Mouse (Mus musculus) midbrain, embryonic 13.5 days (tissue): ENCODE measurements around the gene Sall4. TPM values are rescaled to one million over a fixed set of nuclear protein-coding genes. Genes with fewer than 3 reads are reported as not detected.
"Not testable (repeated sequence)": the region's sequence is repeated elsewhere in the genome, so short reads cannot be mapped to it uniquely, and the experiment has no call there.

Experiments
- ATAC-seq: fragments of 200-750 bp; cut with Nextera tagmentation; 2 replicates; pipeline ENCODE4 v1.8.0; 2017; ENCODE audit warnings: mild to moderate bottlenecking, moderate TSS enrichment, moderate library complexity
- H3K27ac ChIP-seq: fragments of 300-500 bp; sonication (generic); 2 replicates; pipeline ENCODE4 v1.5.1; 2015; ENCODE audit warnings: inconsistent platforms, mild to moderate bottlenecking, moderate library complexity
- H3K27me3 ChIP-seq: fragments of 300-500 bp; sonication (generic); 2 replicates; pipeline ENCODE4 v1.6.1; 2015; ENCODE audit warnings: mild to moderate bottlenecking, inconsistent platforms
- H3K36me3 ChIP-seq: fragments of 300-500 bp; sonication (generic); 2 replicates; pipeline ENCODE4 v1.6.1; 2015; ENCODE audit warnings: mild to moderate bottlenecking, inconsistent platforms
- H3K4me1 ChIP-seq: fragments of 300-500 bp; sonication (generic); replicated peaks from 2 replicates; pipeline ENCODE4 v1.6.1; 2015; ENCODE audit warnings: inconsistent platforms
- H3K4me2 ChIP-seq: fragments of 300-500 bp; sonication (generic); replicated peaks from 2 replicates; pipeline ENCODE4 v1.6.1; 2015; ENCODE audit warnings: moderate library complexity, mild to moderate bottlenecking, inconsistent platforms
- H3K4me3 ChIP-seq: fragments of 300-500 bp; sonication (generic); replicated peaks from 2 replicates; pipeline ENCODE4 v1.5.1; 2015; ENCODE audit warnings: mild to moderate bottlenecking, inconsistent platforms
- H3K9ac ChIP-seq: fragments of 300-500 bp; sonication (generic); replicated peaks from 2 replicates; pipeline ENCODE4 v1.6.1; 2015; ENCODE audit warnings: mild to moderate bottlenecking, inconsistent platforms
- H3K9me3 ChIP-seq: fragments of 300-500 bp; sonication (generic); 2 replicates; pipeline ENCODE4 v1.6.1; 2016; ENCODE audit warnings: mild to moderate bottlenecking, inconsistent platforms
- WGBS: fragments of 180-500 bp; shearing (Covaris S2); methylation state at CpG from one replicate; pipeline ENCODE4 v1.1.7; 2015; 5-methylcytosine and 5-hydroxymethylcytosine counted together
- polyA plus RNA-seq: library from polyadenylated mRNA; unstranded; fragments of >200 nt; fragmentation: Nextera tagmentation; extraction: Ambion mirVana; gene quantifications from 2 replicates; pipeline ENCODE4 v1.2.1, GENCODE M21; 2015

Sall4 gene
- polyA plus RNA-seq, 1 experiment from 2014 or later = 2.2 TPM

GRCm38 (mm10) chr2:168776238-168776637 lies 8.5 kb upstream of the Sall4 start:
- no peak for ATAC-seq
- Histone ChIP-seq H3K27ac (no peak overlapping the region), H3K36me3 (no peaks in the 10 kb centered on the region), H3K4me3 (no peak overlapping the region), H3K9me3 (no peaks in the 10 kb centered on the region), H3K27me3 (0 out of 2 replicates have a peak, but pooled peaks cover 2% of the 10 kb centered on the region), H3K4me1 (peaks cover 12% of the 10 kb centered on the region), H3K9ac (no peak overlapping the region), H3K4me2 (no peak overlapping the region)
- WGBS = 85% methylated on average over 3 of the region's 3 CpGs

GRCm38 (mm10) chr2:168769259-168769658 lies 1.5 kb upstream of the Sall4 start:
- H3K9me3 ChIP-seq = no peaks in the 10 kb centered on the region
- 32% methylated on average over 8 of the region's 8 CpGs for WGBS
- H3K9ac ChIP-seq = no peak overlapping the region
- H3K4me3 ChIP-seq = no peak overlapping the region
- H3K36me3 ChIP-seq = no peaks in the 10 kb centered on the region
- no peak overlapping the region for H3K27ac ChIP-seq
- no peak for ATAC-seq
- peaks cover 32% of the 10 kb centered on the region for H3K27me3 ChIP-seq
- H3K4me2 ChIP-seq = no peak overlapping the region
- peaks cover 31% of the 10 kb centered on the region for H3K4me1 ChIP-seq

- peak overlapping the region; percentile 77 for H3K9ac ChIP-seq
- peaks cover 56% of the 10 kb centered on the region for H3K4me1 ChIP-seq
- WGBS = under 1% methylated on average over 51 of the region's 52 CpGs
- H3K4me2 ChIP-seq = peak overlapping the region; percentile 93
- H3K27ac ChIP-seq = peak overlapping the region; percentile 61
- peaks cover 37% of the 10 kb centered on the region for H3K27me3 ChIP-seq
- ATAC-seq = peak; percentile 87
- H3K9me3 ChIP-seq = no peaks in the 10 kb centered on the region
- H3K4me3 ChIP-seq = peak overlapping the region; percentile 52
- H3K36me3 ChIP-seq = no peaks in the 10 kb centered on the region
Measured at GRCm38 (mm10) chr2:168766538-168767361, 993 bp downstream of the Sall4 start.

GRCm38 (mm10) chr2:168765696-168766537 lies 1.8 kb downstream of the Sall4 start:
- Histone ChIP-seq H3K27ac (peak overlapping the region; percentile 67), H3K27me3 (peaks cover 37% of the 10 kb centered on the region)
- under 1% methylated on average over 64 of the region's 65 CpGs for WGBS

GRCm38 (mm10) chr2:168765065-168765681 lies 2.6 kb downstream of the Sall4 start:
- H3K27me3 ChIP-seq = peaks cover 37% of the 10 kb centered on the region
- no peaks in the 10 kb centered on the region for H3K9me3 ChIP-seq
- no peaks in the 10 kb centered on the region for H3K36me3 ChIP-seq
- ATAC-seq = peak; percentile 51
- WGBS = under 1% methylated on average over 32 of the region's 32 CpGs
- H3K4me3 ChIP-seq = peak overlapping the region; percentile 52
- peak overlapping the region; percentile 77 for H3K9ac ChIP-seq
- peak overlapping the region; percentile 93 for H3K4me2 ChIP-seq
- peaks cover 60% of the 10 kb centered on the region for H3K4me1 ChIP-seq
- H3K27ac ChIP-seq = peak overlapping the region; percentile 67

More at GRCm38 (mm10) chr2:168765696-168766537, 1.8 kb downstream of the Sall4 start:
- ATAC-seq = peak; percentile 16; the same call in 1 of the 2 replicates
- Histone ChIP-seq H3K36me3 (no peaks in the 10 kb centered on the region), H3K4me2 (peak overlapping the region; percentile 93), H3K9ac (peak overlapping the region; percentile 77), H3K9me3 (no peaks in the 10 kb centered on the region), H3K4me1 (peaks cover 60% of the 10 kb centered on the region), H3K4me3 (peak overlapping the region; percentile 52)

- no peaks in the 10 kb centered on the region for H3K36me3 ChIP-seq
- no peak for ATAC-seq
- H3K27me3 ChIP-seq = peaks cover 30% of the 10 kb centered on the region
- H3K4me1 ChIP-seq = peaks cover 60% of the 10 kb centered on the region
- H3K4me3 ChIP-seq = peak overlapping the region; percentile 52
- no peaks in the 10 kb centered on the region for H3K9me3 ChIP-seq
- WGBS = 6% methylated on average over 9 of the region's 9 CpGs
- no peak overlapping the region for H3K9ac ChIP-seq
- no peak overlapping the region for H3K27ac ChIP-seq
- peak overlapping the region; percentile 93 for H3K4me2 ChIP-seq
Measured at GRCm38 (mm10) chr2:168764460-168764867, 3.3 kb downstream of the Sall4 start.

GRCm38 (mm10) chr2:168763785-168764184 lies 4.0 kb downstream of the Sall4 start:
- Histone ChIP-seq H3K4me3 (peak overlapping the region; percentile 52), H3K9me3 (no peaks in the 10 kb centered on the region), H3K4me2 (peak overlapping the region; percentile 93), H3K27ac (no peak overlapping the region), H3K36me3 (no peaks in the 10 kb centered on the region), H3K9ac (no peak overlapping the region), H3K27me3 (peaks cover 23% of the 10 kb centered on the region), H3K4me1 (peaks cover 56% of the 10 kb centered on the region)
- WGBS = 5% methylated on average over 7 of the region's 7 CpGs
- no peak for ATAC-seq

- peak overlapping the region; percentile 52 for H3K4me3 ChIP-seq
- H3K27me3 ChIP-seq = peaks cover 10% of the 10 kb centered on the region; the same call in 1 of the 2 replicates
- no peaks in the 10 kb centered on the region for H3K36me3 ChIP-seq
- 1% methylated on average over 12 of the region's 12 CpGs for WGBS
- peak overlapping the region; percentile 93 for H3K4me2 ChIP-seq
- peaks cover 53% of the 10 kb centered on the region for H3K4me1 ChIP-seq
- peak overlapping the region; percentile 59 for H3K9ac ChIP-seq
- peak overlapping the region; percentile 22; the same call in 1 of the 2 replicates for H3K27ac ChIP-seq
- H3K9me3 ChIP-seq = no peaks in the 10 kb centered on the region
- ATAC-seq = no peak
Measured at GRCm38 (mm10) chr2:168762411-168762815, 5.3 kb downstream of the Sall4 start.

GRCm38 (mm10) chr2:168761954-168762353 lies 5.8 kb downstream of the Sall4 start:
- Histone ChIP-seq H3K4me1 (peaks cover 51% of the 10 kb centered on the region), H3K27ac (peak overlapping the region; percentile 22; the same call in 1 of the 2 replicates)
- ATAC-seq = no peak

GRCm38 (mm10) chr2:168761141-168761540 lies 6.6 kb downstream of the Sall4 start:
- peaks cover 8% of the 10 kb centered on the region; the same call in 1 of the 2 replicates for H3K27me3 ChIP-seq
- H3K27ac ChIP-seq = no peak overlapping the region
- WGBS = 91% methylated on average over 9 of the region's 9 CpGs
- H3K9ac ChIP-seq = no peak overlapping the region
- H3K36me3 ChIP-seq = peaks cover 5% of the 10 kb centered on the region
- peaks cover 48% of the 10 kb centered on the region for H3K4me1 ChIP-seq
- no peak for ATAC-seq
- no peak overlapping the region for H3K4me3 ChIP-seq
- H3K9me3 ChIP-seq = no peaks in the 10 kb centered on the region
- no peak overlapping the region for H3K4me2 ChIP-seq

More at GRCm38 (mm10) chr2:168761954-168762353, 5.8 kb downstream of the Sall4 start:
- no peaks in the 10 kb centered on the region for H3K36me3 ChIP-seq
- WGBS = 4% methylated on average over 4 of the region's 4 CpGs
- peak overlapping the region; percentile 52 for H3K4me3 ChIP-seq
- H3K4me2 ChIP-seq = peak overlapping the region; percentile 93
- no peaks in the 10 kb centered on the region for H3K9me3 ChIP-seq
- H3K9ac ChIP-seq = peak overlapping the region; percentile 59
- peaks cover 8% of the 10 kb centered on the region; the same call in 1 of the 2 replicates for H3K27me3 ChIP-seq

- WGBS = 90% methylated on average over 10 of the region's 10 CpGs
Measured at GRCm38 (mm10) chr2:168744406-168744805, 23.3 kb downstream of the Sall4 start.

More at GRCm38 (mm10) chr2:168744406-168744805, 23.3 kb downstream of the Sall4 start:
- not testable (repeated sequence) for H3K9ac ChIP-seq, H3K27ac ChIP-seq, H3K36me3 ChIP-seq, H3K9me3 ChIP-seq, H3K4me2 ChIP-seq, ATAC-seq, H3K27me3 ChIP-seq, H3K4me3 ChIP-seq
- H3K4me1 ChIP-seq = peaks cover 10% of the 10 kb centered on the region
